ENCODE assay signal across 20 mouse cellular contexts in genomic region chrX:52455074-52455588, GRCm38 (mm10).
DNase-seq lines count a peak whose midpoint lies in the region; ATAC-seq and TF ChIP-seq lines count a peak whose summit lies in the region.
"Had no signal": no experiment of that assay in that cellular context is flagged by ENCODE, and none has a peak within 500 bp of the region (broad histone marks: within the 10 kb centered on the region; RNA-seq: fewer than 3 reads in every experiment).

No protein-coding gene starts in this region.

- WGBS in heart, embryonic 10.5 days, result 40% methylated on average over 5 of the region's 5 CpGs
- 49% methylated on average over 5 of the region's 5 CpGs for WGBS in hindbrain, embryonic 10.5 days
- 61% methylated on average over 5 of the region's 5 CpGs for WGBS in hindbrain, postnatal 0 days
- WGBS in lung, embryonic 16.5 days, result 41% methylated on average over 5 of the region's 5 CpGs

- no peak for TF ChIP-seq CTCF in hindbrain, postnatal 0 days (IDR thresholded peaks at IDR 0.05; ENCODE audit: low read depth)

- ATAC-seq in hindbrain, postnatal 0 days, result no peak
- no peak for ATAC-seq in lung, embryonic 16.5 days (ENCODE audit: low read depth)
- no peak for ATAC-seq in erythroblast, adult 5-6 weeks (replicated peaks; ENCODE audit: low FRiP score, poor library complexity, severe bottlenecking)
- ATAC-seq: forebrain, embryonic 14.5 days; liver, embryonic 12.5 days had no signal

- DNase-seq in heart, embryonic 10.5 days (ENCODE audit: low spot score), result no peak
- no peak for DNase-seq in heart, adult 11 months
- DNase-seq in hindbrain, embryonic 10.5 days (ENCODE audit: low spot score), result no peak
- DNase-seq in hindbrain, postnatal 0 days (ENCODE audit: low spot score), result no peak
- DNase-seq in lung, postnatal 10 days, result no peak
- peak; percentile 8 for DNase-seq in skeletal muscle tissue, adult 2 months (ENCODE audit: low read depth, low spot score)
- DNase-seq: adrenal gland, postnatal 25 days; cerebellum, adult 2 months; kidney, adult 18-20 months; kidney, postnatal 4 days; lung, postnatal 36 days; spleen, adult 18-20 months had no signal

- H3K36me3 ChIP-seq in heart, embryonic 10.5 days, result no peaks in the 10 kb centered on the region
- no peaks in the 10 kb centered on the region for H3K36me3 ChIP-seq in hindbrain, embryonic 10.5 days
- no peaks in the 10 kb centered on the region for H3K36me3 ChIP-seq in hindbrain, postnatal 0 days (ENCODE audit: insufficient read depth, low read length)
- H3K36me3 ChIP-seq in lung, embryonic 16.5 days (ENCODE audit: control insufficient read depth, insufficient read depth, low read length), result no peaks in the 10 kb centered on the region
- H3K36me3 ChIP-seq: hindbrain, embryonic 13.5 days; liver, embryonic 12.5 days; midbrain, embryonic 10.5 days; stomach, embryonic 15.5 days had no signal

- H3K27me3 ChIP-seq in heart, embryonic 10.5 days (ENCODE audit: insufficient read depth, poor library complexity, severe bottlenecking), result no peaks in the 10 kb centered on the region
- no peaks in the 10 kb centered on the region for H3K27me3 ChIP-seq in hindbrain, embryonic 10.5 days (ENCODE audit: insufficient read depth, poor library complexity, severe bottlenecking)
- no peaks in the 10 kb centered on the region for H3K27me3 ChIP-seq in hindbrain, postnatal 0 days (ENCODE audit: insufficient read depth, low read length)
- H3K27me3 ChIP-seq in lung, embryonic 16.5 days (ENCODE audit: control insufficient read depth, insufficient read depth, low read depth, low read length), result no peaks in the 10 kb centered on the region
- H3K27me3 ChIP-seq: hindbrain, embryonic 13.5 days; liver, embryonic 12.5 days; stomach, embryonic 15.5 days had no signal

- no peak overlapping the region for H3K4me2 ChIP-seq in hindbrain, postnatal 0 days (ENCODE audit: low read depth, low read length)
- no peak overlapping the region for H3K4me2 ChIP-seq in lung, embryonic 16.5 days (ENCODE audit: low read depth, low read length)
- H3K4me2 ChIP-seq: hindbrain, embryonic 13.5 days; liver, embryonic 12.5 days; stomach, embryonic 15.5 days had no signal

- no peak overlapping the region for H3K4me3 ChIP-seq in heart, embryonic 10.5 days
- no peak overlapping the region for H3K4me3 ChIP-seq in hindbrain, embryonic 10.5 days
- H3K4me3 ChIP-seq in hindbrain, postnatal 0 days (ENCODE audit: low read length), result no peak overlapping the region
- no peak overlapping the region for H3K4me3 ChIP-seq in lung, embryonic 16.5 days (ENCODE audit: low read length)
- H3K4me3 ChIP-seq: erythroblast, embryonic 14.5 days; hindbrain, embryonic 13.5 days; liver, embryonic 12.5 days; midbrain, embryonic 10.5 days; stomach, embryonic 15.5 days had no signal

- H3K9me3 ChIP-seq in heart, embryonic 10.5 days, result no peaks in the 10 kb centered on the region
- no peaks in the 10 kb centered on the region for H3K9me3 ChIP-seq in hindbrain, embryonic 10.5 days
- no peaks in the 10 kb centered on the region for H3K9me3 ChIP-seq in hindbrain, postnatal 0 days (ENCODE audit: low read length)
- H3K9me3 ChIP-seq in lung, embryonic 16.5 days (ENCODE audit: control insufficient read depth, low read length), result no peaks in the 10 kb centered on the region
- H3K9me3 ChIP-seq: hindbrain, embryonic 13.5 days; liver, embryonic 12.5 days; midbrain, embryonic 10.5 days; stomach, embryonic 15.5 days had no signal

- no peaks in the 10 kb centered on the region for H3K4me1 ChIP-seq in heart, embryonic 10.5 days
- H3K4me1 ChIP-seq in hindbrain, embryonic 10.5 days (replicated peaks), result peaks cover 18% of the 10 kb centered on the region
- no peaks in the 10 kb centered on the region for H3K4me1 ChIP-seq in hindbrain, postnatal 0 days (ENCODE audit: insufficient read depth, low read length)
- H3K4me1 ChIP-seq in lung, embryonic 16.5 days (replicated peaks; ENCODE audit: control insufficient read depth, insufficient read depth, low read length), result peaks cover 7% of the 10 kb centered on the region
- H3K4me1 ChIP-seq: hindbrain, embryonic 13.5 days; liver, embryonic 12.5 days; stomach, embryonic 15.5 days had no signal

- H3K27ac ChIP-seq in heart, embryonic 10.5 days, result peak overlapping the region; percentile 69
- 0 out of 2 replicates have a peak overlapping the region, but pooled peaks have one; percentile 12 for H3K27ac ChIP-seq in hindbrain, embryonic 10.5 days
- H3K27ac ChIP-seq in hindbrain, postnatal 0 days, result no peak overlapping the region
- peak overlapping the region; percentile 56; the same call in 1 of the 2 replicates for H3K27ac ChIP-seq in lung, embryonic 16.5 days (ENCODE audit: low read length)
- H3K27ac ChIP-seq: hindbrain, embryonic 13.5 days; liver, embryonic 12.5 days; midbrain, embryonic 10.5 days had no signal

- no peak overlapping the region for H3K9ac ChIP-seq in hindbrain, postnatal 0 days (replicated peaks; ENCODE audit: low read length)
- no peak overlapping the region for H3K9ac ChIP-seq in lung, embryonic 16.5 days (ENCODE audit: low read length)
- H3K9ac ChIP-seq: hindbrain, embryonic 13.5 days; liver, embryonic 12.5 days; stomach, embryonic 15.5 days had no signal
